Mouse (Mus musculus) macrophage (primary cell): ENCODE data around the gene Pde10a. TPM values are rescaled to one million over a fixed set of nuclear protein-coding genes. Genes with fewer than 3 reads are reported as not detected.

ENCODE experiments used
- H3K27ac ChIP-seq: fragments of 350-480 bp; formaldehyde crosslinking; 2 replicates; pipeline ENCODE4 v1.9.0; 2021
- H3K36me3 ChIP-seq: fragments of 350-480 bp; formaldehyde crosslinking; 2 replicates; pipeline ENCODE4 v1.9.0; 2021; ENCODE audit errors: inconsistent target
- H3K4me3 ChIP-seq: fragments of 350-480 bp; formaldehyde crosslinking; 2 replicates; pipeline ENCODE4 v1.9.0; 2021; ENCODE audit errors: inconsistent target
- H3K79me2 ChIP-seq: fragments of 350-480 bp; formaldehyde crosslinking; 2 replicates; pipeline ENCODE4 v1.9.0; 2021; ENCODE audit errors: inconsistent target
- WGBS: methylation state at CpG from one replicate; pipeline ENCODE4 v1.1.7; 2026; ENCODE audit warnings: inconsistent platforms; ENCODE audit not compliant: missing documents; 5-methylcytosine and 5-hydroxymethylcytosine counted together
- polyA plus RNA-seq: library from polyadenylated mRNA; stranded (reverse); fragments of 250-400 nt; gene quantifications from 3 replicates; pipeline ENCODE4 v1.2.4, GENCODE M21; 2018; ENCODE audit warnings: inconsistent platforms

Gene Pde10a
- polyA plus RNA-seq, 1 experiment from 2014 or later, result 0.27 TPM

DNA sequence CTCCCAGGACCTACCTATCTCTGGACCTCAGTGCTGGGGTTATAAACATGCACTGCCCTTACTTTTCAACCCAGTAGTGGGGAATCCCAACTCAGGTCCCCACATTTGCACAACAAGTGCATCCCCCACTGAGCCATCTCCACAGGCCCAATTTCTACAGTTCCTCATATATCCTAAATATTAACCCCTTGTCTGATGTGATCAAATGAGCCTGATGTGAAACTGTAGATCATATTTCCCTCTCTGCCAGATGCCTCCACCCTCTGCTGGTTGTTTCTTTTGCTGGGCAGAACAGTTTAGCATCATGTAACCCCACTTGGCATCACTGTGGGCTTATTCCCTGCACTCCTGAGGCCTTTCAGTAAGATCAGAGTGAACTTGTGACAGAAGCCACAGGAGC lies 390.5 kb downstream of the Pde10a start:
- Histone ChIP-seq H3K79me2 (no peaks in the 10 kb centered on the region), H3K36me3 (no peaks in the 10 kb centered on the region), H3K27ac (no peak overlapping the region), H3K4me3 (no peak overlapping the region)

- Histone ChIP-seq H3K79me2 (no peaks in the 10 kb centered on the region), H3K27ac (no peak overlapping the region), H3K4me3 (no peak overlapping the region), H3K36me3 (no peaks in the 10 kb centered on the region)
- WGBS, result 58% methylated on average over 4 of the region's 4 CpGs
These were observed 397.9 kb downstream of the Pde10a start for GRCm38 (mm10) chr17:8923074-8923473.

DNA sequence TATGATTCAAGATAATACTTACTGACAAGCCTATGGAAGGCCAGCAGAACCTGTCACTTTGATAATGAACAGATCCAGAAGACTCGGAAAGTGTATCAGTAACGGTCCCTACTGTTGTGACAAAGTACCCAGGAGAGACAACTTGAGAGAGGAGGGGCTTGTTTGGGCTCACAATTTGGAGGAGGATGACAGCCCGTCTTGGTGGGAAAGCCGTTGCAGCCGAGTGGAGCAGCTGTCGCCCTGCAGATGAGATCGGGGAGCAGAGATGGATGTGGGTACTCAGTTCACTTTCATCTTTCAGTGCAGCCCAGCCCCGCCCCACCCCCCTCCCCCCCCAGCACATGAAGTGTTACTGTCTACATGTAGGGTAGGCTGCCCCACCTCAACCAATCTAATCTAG lies 398.6 kb downstream of the Pde10a start:
- Histone ChIP-seq H3K79me2 (no peaks in the 10 kb centered on the region), H3K27ac (no peak overlapping the region), H3K36me3 (no peaks in the 10 kb centered on the region), H3K4me3 (no peak overlapping the region)
- 76% methylated on average over 7 of the region's 8 CpGs for WGBS

- Histone ChIP-seq H3K36me3 (no peaks in the 10 kb centered on the region), H3K27ac (no peak overlapping the region), H3K4me3 (no peak overlapping the region), H3K79me2 (no peaks in the 10 kb centered on the region)
- 78% methylated on average over 10 of the region's 10 CpGs for WGBS
These were observed 400.7 kb downstream of the Pde10a start for GRCm38 (mm10) chr17:8925819-8926383.

- H3K36me3 ChIP-seq, result no peaks in the 10 kb centered on the region
- 84% methylated on average over 2 of the region's 2 CpGs for WGBS
- no peak overlapping the region for H3K4me3 ChIP-seq
- H3K79me2 ChIP-seq, result no peaks in the 10 kb centered on the region
- H3K27ac ChIP-seq, result no peak overlapping the region
These were observed 403.4 kb downstream of the Pde10a start for GRCm38 (mm10) chr17:8928560-8928959.

- 85% methylated on average over 8 of the region's 8 CpGs for WGBS
These were observed 404.5 kb downstream of the Pde10a start for GRCm38 (mm10) chr17:8929636-8930035.

GRCm38 (mm10) chr17:8935604-8936003 lies 410.4 kb downstream of the Pde10a start:
- Histone ChIP-seq H3K27ac (no peak overlapping the region), H3K4me3 (no peak overlapping the region)

More at GRCm38 (mm10) chr17:8929636-8930035, 404.5 kb downstream of the Pde10a start:
- H3K27ac ChIP-seq, result no peak overlapping the region
- no peaks in the 10 kb centered on the region for H3K36me3 ChIP-seq
- no peaks in the 10 kb centered on the region for H3K79me2 ChIP-seq
- no peak overlapping the region for H3K4me3 ChIP-seq

GRCm38 (mm10) chr17:8936603-8937002 lies 411.4 kb downstream of the Pde10a start:
- H3K79me2 ChIP-seq, result no peaks in the 10 kb centered on the region
- 4% methylated on average over 4 of the region's 4 CpGs for WGBS
- no peak overlapping the region for H3K4me3 ChIP-seq
- H3K27ac ChIP-seq, result no peak overlapping the region
- H3K36me3 ChIP-seq, result no peaks in the 10 kb centered on the region

More at GRCm38 (mm10) chr17:8935604-8936003, 410.4 kb downstream of the Pde10a start:
- WGBS, result 71% methylated on average over 5 of the region's 12 CpGs
- no peaks in the 10 kb centered on the region for H3K79me2 ChIP-seq
- no peaks in the 10 kb centered on the region for H3K36me3 ChIP-seq

GRCm38 (mm10) chr17:8951588-8951987 lies 426.4 kb downstream of the Pde10a start:
- 90% methylated on average over 5 of the region's 5 CpGs for WGBS
- Histone ChIP-seq H3K4me3 (no peak overlapping the region), H3K27ac (no peak overlapping the region), H3K36me3 (no peaks in the 10 kb centered on the region), H3K79me2 (no peaks in the 10 kb centered on the region)

DNA sequence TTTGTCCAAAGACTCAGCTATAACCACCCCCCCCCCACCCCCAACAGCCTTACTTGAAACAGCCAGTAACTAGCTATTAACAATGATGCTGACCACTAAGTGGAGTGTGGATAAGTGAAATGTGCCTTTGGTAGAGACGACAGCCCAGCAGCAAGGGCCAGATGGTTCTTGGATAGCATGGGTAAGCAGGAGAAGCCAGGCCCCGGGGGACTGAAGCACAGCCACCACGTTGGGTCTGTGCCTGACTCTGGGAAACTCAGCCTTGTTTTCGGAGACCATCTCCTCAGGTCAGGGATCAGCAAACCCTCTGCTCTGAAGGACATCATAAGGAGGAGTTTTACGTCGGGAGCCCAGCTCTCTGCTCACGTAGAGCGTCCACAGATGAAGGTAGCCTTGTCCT lies 427.8 kb downstream of the Pde10a start:
- H3K27ac ChIP-seq, result no peak overlapping the region
- no peak overlapping the region for H3K4me3 ChIP-seq
- 95% methylated on average over 8 of the region's 8 CpGs for whole genome bisulfite sequencing
- H3K79me2 ChIP-seq, result no peaks in the 10 kb centered on the region
- no peaks in the 10 kb centered on the region for H3K36me3 ChIP-seq

DNA sequence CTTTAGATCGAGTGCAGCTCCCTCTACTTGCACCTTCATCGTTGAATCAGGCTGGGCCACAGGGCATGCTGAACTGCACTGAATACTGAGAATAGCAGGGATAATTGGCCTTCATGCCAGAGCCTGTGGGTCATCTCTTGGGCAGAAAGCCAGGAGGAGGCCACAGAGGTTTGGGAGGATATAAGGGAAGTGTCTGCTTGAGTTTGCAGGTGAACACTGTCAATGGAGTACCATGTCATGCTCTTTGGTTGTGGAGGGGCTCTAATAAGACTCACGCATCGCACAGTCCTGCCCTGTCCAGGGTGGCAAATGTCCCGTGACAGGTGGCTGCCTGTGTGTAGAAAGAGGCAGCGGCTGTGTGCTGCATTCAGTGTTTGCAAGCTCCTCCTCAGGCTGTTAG lies 433.0 kb downstream of the Pde10a start:
- H3K27ac ChIP-seq, result no peak overlapping the region
- WGBS, result 94% methylated on average over 6 of the region's 6 CpGs
- no peaks in the 10 kb centered on the region for H3K79me2 ChIP-seq
- H3K36me3 ChIP-seq, result no peaks in the 10 kb centered on the region
- H3K4me3 ChIP-seq, result no peak overlapping the region

GRCm38 (mm10) chr17:8960386-8960785 lies 435.2 kb downstream of the Pde10a start:
- H3K27ac ChIP-seq, result no peak overlapping the region
- no peaks in the 10 kb centered on the region for H3K79me2 ChIP-seq
- no peak overlapping the region for H3K4me3 ChIP-seq
- 96% methylated on average over 4 of the region's 4 CpGs for WGBS
- H3K36me3 ChIP-seq, result no peaks in the 10 kb centered on the region

- Histone ChIP-seq H3K4me3 (no peak overlapping the region), H3K79me2 (no peaks in the 10 kb centered on the region), H3K27ac (no peak overlapping the region), H3K36me3 (no peaks in the 10 kb centered on the region)
- WGBS, result 90% methylated on average over 5 of the region's 5 CpGs
These were observed 435.9 kb downstream of the Pde10a start for GRCm38 (mm10) chr17:8961097-8961496.

GRCm38 (mm10) chr17:8961644-8962043 lies 436.5 kb downstream of the Pde10a start:
- Histone ChIP-seq H3K27ac (no peak overlapping the region), H3K36me3 (no peaks in the 10 kb centered on the region), H3K4me3 (no peak overlapping the region), H3K79me2 (no peaks in the 10 kb centered on the region)
- 95% methylated on average over 14 of the region's 14 CpGs for WGBS

- Histone ChIP-seq H3K4me3 (no peak overlapping the region), H3K27ac (no peak overlapping the region), H3K79me2 (no peaks in the 10 kb centered on the region), H3K36me3 (no peaks in the 10 kb centered on the region)
- 93% methylated on average over 6 of the region's 6 CpGs for WGBS
These were observed 440.0 kb downstream of the Pde10a start for GRCm38 (mm10) chr17:8965177-8965576.
